Mouse (Mus musculus) heart, postnatal 0 days (tissue): ENCODE data around the gene Speer4e. TPM values are rescaled to one million over a fixed set of nuclear protein-coding genes. Genes with fewer than 3 reads are reported as not detected.
A peak's percentile ranks its signal among the peaks of the same experiment; 100 is the strongest.
"Not testable (repeated sequence)": the region's sequence is repeated elsewhere in the genome, so short reads cannot be mapped to it uniquely, and the experiment has no call there.

ENCODE experiments used
- ATAC-seq: fragments of 200-750 bp; cut with Nextera tagmentation; 2 replicates; pipeline ENCODE4 v1.8.0; 2017; ENCODE audit warnings: low read depth, moderate number of reproducible peaks, moderate library complexity; ENCODE audit not compliant: insufficient read depth
- DNase-seq: peaks from one replicate; pipeline ENCODE4 v3.0.0-alpha.2; 2016; ENCODE audit warnings: low spot score
- H3K27ac ChIP-seq: fragments of 300-500 bp; sonication (generic); 2 replicates; pipeline ENCODE4 v1.5.1; 2014; ENCODE audit warnings: low read depth, mild to moderate bottlenecking
- H3K27me3 ChIP-seq: fragments of 300-500 bp; sonication (generic); 2 replicates; pipeline ENCODE4 v1.6.1; 2014; ENCODE audit warnings: low read length, mixed read lengths; ENCODE audit not compliant: control insufficient read depth, insufficient read depth
- H3K36me3 ChIP-seq: fragments of 300-500 bp; sonication (generic); replicated peaks from 2 replicates; pipeline ENCODE4 v1.6.1; 2014; ENCODE audit warnings: low read length, mixed read lengths; ENCODE audit not compliant: control insufficient read depth, insufficient read depth
- H3K4me1 ChIP-seq: fragments of 300-500 bp; sonication (generic); 2 replicates; pipeline ENCODE4 v1.6.1; 2014; ENCODE audit warnings: antibody characterized with exemption; ENCODE audit not compliant: control insufficient read depth, insufficient read depth
- H3K4me2 ChIP-seq: fragments of 300-500 bp; sonication (generic); 2 replicates; pipeline ENCODE4 v1.6.1; 2014; ENCODE audit warnings: low read depth, mild to moderate bottlenecking, low read length, moderate library complexity
- H3K4me3 ChIP-seq: fragments of 300-500 bp; sonication (generic); 2 replicates; pipeline ENCODE4 v1.5.1; 2014; ENCODE audit warnings: low read depth, low read length
- H3K9ac ChIP-seq: fragments of 300-500 bp; sonication (generic); replicated peaks from 2 replicates; pipeline ENCODE4 v1.6.1; 2014; ENCODE audit warnings: low read depth, low read length, mixed read lengths
- H3K9me3 ChIP-seq: fragments of 300-500 bp; sonication (generic); replicated peaks from 2 replicates; pipeline ENCODE4 v1.6.1; 2016; ENCODE audit warnings: low read length; ENCODE audit not compliant: control insufficient read depth
- CTCF ChIP-seq: IDR thresholded peaks from 2 replicates; pipeline ENCODE4 v1.5.1; 2016; ENCODE audit warnings: antibody characterized with exemption, control low read depth, low read depth
- EP300 ChIP-seq: IDR thresholded peaks from 2 replicates; pipeline ENCODE4 v1.6.1; 2016; ENCODE audit warnings: antibody characterized with exemption, low read depth
- WGBS: fragments of 180-500 bp; shearing (Covaris S2); extraction: QIAGEN DNeasy Blood & Tissue Kit; methylation state at CpG from one replicate; pipeline ENCODE4 v1.1.7; 2014; 5-methylcytosine and 5-hydroxymethylcytosine counted together
- polyA plus RNA-seq: library from polyadenylated mRNA; unstranded; fragments of >200 nt; fragmentation: Nextera tagmentation; extraction: Ambion mirVana; gene quantifications from 2 replicates; pipeline ENCODE4 v1.2.1, GENCODE M21; 2015
- total RNA-seq: library from RNA; depleted of rRNA; stranded (reverse); fragments of >200 nt; gene quantifications from 2 replicates; pipeline ENCODE4 v1.2.3, GENCODE M21; 2014; ENCODE audit warnings: low replicate concordance; rRNA removed

The Speer4e gene
- total and polyA plus RNA-seq, 2 experiments from 2014 or later, result not detected

DNA sequence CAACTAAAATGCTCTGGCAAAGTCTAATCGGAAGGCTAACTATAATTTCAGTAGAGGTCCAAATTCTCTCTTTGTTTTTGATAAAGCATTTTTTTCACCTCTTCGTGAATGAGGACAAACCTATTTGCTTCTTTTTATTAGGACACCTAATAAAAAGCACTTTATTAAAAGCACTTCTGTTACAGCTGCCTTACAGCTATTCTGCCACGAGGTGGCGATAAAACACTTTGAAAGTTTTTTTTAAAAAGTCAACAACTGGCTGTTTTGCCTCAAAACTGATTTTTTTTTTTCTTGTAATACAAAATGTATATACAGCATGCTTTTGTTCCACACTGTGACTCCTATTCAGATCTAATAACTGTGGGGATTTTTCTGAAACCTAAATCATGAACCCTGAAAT lies 11.2 kb downstream of the Speer4e start:
- H3K4me1 ChIP-seq, H3K27me3 ChIP-seq, H3K36me3 ChIP-seq, H3K9ac ChIP-seq, H3K4me2 ChIP-seq, DNase-seq, ATAC-seq, H3K27ac ChIP-seq, H3K9me3 ChIP-seq, H3K4me3 ChIP-seq: not testable (repeated sequence)
- 23% methylated on average over 4 of the region's 4 CpGs for WGBS
- TF ChIP-seq CTCF, result peak; percentile 19; the same call in 1 of the 2 replicates

GRCm38 (mm10) chr5:14914799-14915198 lies 23.4 kb downstream of the Speer4e start, which contains the start of gene Gm9758:
Gm9758 (minus strand) TSS chr5:14914899.
- not testable (repeated sequence) for H3K27me3 ChIP-seq, H3K9ac ChIP-seq, H3K4me3 ChIP-seq, ATAC-seq, H3K27ac ChIP-seq, H3K4me1 ChIP-seq, H3K36me3 ChIP-seq, H3K9me3 ChIP-seq, DNase-seq, H3K4me2 ChIP-seq
- 50% methylated on average over 1 of the region's 1 CpGs for WGBS

DNA sequence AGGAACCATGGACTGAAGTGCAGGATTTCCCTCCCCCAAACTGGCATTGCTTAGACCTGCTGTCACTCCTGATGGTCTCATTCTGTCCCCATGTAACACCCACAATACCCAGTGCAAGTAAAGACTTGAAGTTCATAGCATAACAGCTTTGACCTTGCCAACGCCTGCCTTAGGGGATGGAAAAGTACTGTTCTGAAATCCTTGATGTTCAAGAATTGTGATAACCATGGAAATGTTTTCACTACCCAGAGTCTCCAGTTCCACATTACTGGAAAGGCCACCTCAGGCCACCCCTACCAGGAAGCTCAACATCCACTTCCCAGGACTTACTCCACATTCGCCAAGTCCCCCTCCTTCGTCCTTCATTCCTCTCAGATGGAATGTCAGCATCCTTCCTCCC lies 23.9 kb downstream of the Speer4e start:
- H3K4me1 ChIP-seq, H3K9me3 ChIP-seq, H3K4me2 ChIP-seq, DNase-seq, H3K27me3 ChIP-seq, H3K9ac ChIP-seq, ATAC-seq, H3K4me3 ChIP-seq, H3K36me3 ChIP-seq, H3K27ac ChIP-seq: not testable (repeated sequence)
- 50% methylated on average over 2 of the region's 3 CpGs for WGBS

- H3K4me3 ChIP-seq, H3K4me1 ChIP-seq, H3K9me3 ChIP-seq, DNase-seq, H3K27ac ChIP-seq, H3K4me2 ChIP-seq, ATAC-seq, H3K9ac ChIP-seq, H3K36me3 ChIP-seq, H3K27me3 ChIP-seq: not testable (repeated sequence)
- 10% methylated on average over 3 of the region's 3 CpGs for WGBS
These were observed 34.7 kb downstream of the Speer4e start for GRCm38 (mm10) chr5:14903539-14903938.

DNA sequence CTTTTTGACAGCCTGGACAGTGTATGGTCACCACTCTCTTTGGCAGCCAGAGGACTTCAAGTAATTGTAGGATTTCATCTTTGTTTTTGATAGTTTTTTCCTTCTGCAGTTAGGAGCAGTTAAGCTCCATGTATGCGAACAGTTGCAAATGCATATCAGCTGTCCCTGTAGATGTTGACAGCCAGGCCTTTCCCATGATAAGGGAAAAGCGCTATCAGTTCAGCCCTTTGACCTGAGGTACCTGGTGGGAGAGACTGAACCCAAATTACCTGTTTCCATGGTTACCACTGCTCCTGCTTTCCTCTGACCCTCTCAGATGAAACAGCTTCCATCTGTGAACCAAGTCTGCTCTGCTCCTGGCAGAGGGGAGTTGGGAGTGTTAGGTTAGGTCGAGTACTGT lies 46.0 kb downstream of the Speer4e start:
- ATAC-seq (no peak), DNase-seq (no peak)
- Histone ChIP-seq H3K36me3 (no peaks in the 10 kb centered on the region), H3K4me2 (no peak overlapping the region), H3K27ac (no peak overlapping the region), H3K9ac (no peak overlapping the region), H3K4me1 (no peaks in the 10 kb centered on the region), H3K4me3 (no peak overlapping the region), H3K9me3 (no peaks in the 10 kb centered on the region), H3K27me3 (no peaks in the 10 kb centered on the region)
- TF ChIP-seq EP300, result no peak
- TF ChIP-seq CTCF, result no peak
- WGBS, result 42% methylated on average over 3 of the region's 3 CpGs

GRCm38 (mm10) chr5:14885291-14885690 lies 52.9 kb downstream of the Speer4e start:
- H3K4me3 ChIP-seq, H3K27me3 ChIP-seq, H3K4me1 ChIP-seq, H3K27ac ChIP-seq, DNase-seq, H3K9me3 ChIP-seq, H3K4me2 ChIP-seq, H3K36me3 ChIP-seq, H3K9ac ChIP-seq: not testable (repeated sequence)
- ATAC-seq, result peak; percentile 62
- WGBS, result 24% methylated on average over 2 of the region's 2 CpGs

Other genes starting within 250 kb of the Speer4e start
- gene Gm9758, start 23.5 kb downstream of the Speer4e start, total RNA-seq, result not detected in 2 replicates
- gene Gm9758, start 23.5 kb downstream of the Speer4e start, polyA plus RNA-seq, result not detected in 2 replicates
- gene Gm10354, start 40.5 kb upstream of the Speer4e start, total RNA-seq, result not detected in 2 replicates
- not detected in 2 replicates for gene Gm10354, start 40.5 kb upstream of the Speer4e start, polyA plus RNA-seq
- gene Gm17019, start 94.6 kb upstream of the Speer4e start, total RNA-seq, result not detected in 2 replicates
- not detected in 2 replicates for gene Gm17019, start 94.6 kb upstream of the Speer4e start, polyA plus RNA-seq